9 mouse cellular contexts compared by ENCODE assay signal in the genomic region with DNA sequence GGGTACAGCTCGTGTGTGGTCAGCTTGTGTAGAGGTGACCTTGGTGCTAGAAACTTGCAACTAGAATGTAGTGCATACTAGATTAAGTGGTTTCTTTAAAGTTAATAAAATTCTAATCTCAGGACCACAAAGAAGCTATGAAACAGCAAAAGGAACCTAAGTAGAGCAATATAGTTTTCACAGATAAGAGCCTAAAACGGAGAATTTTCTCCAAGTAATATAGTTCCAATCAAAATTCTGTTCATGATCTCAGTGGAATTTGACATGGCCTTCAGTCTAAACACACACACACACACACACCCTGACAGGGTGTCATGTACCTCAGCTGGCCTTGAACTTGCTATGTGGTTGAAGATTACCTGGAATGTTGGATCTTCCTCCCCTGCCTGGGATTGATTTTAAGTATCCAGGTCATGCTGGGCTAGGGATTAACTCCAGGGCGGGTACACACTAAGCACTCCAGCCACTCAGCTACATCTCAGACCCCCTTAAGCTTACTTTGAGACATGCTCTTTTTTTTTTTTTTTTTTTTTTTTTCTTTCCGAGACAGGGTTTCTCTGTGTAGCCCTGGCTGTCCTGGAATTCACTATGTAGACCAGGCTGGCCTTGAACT. TPM values are rescaled to one million over a fixed set of nuclear protein-coding genes. Genes with fewer than 3 reads are reported as not detected.
A peak's percentile ranks its signal among the peaks of the same experiment; 100 is the strongest.
DNase-seq lines count a peak whose midpoint lies in the region; ATAC-seq lines count a peak whose summit lies in the region.
"Had no signal": no experiment of that assay in that cellular context is flagged by ENCODE, and none has a peak within 500 bp of the region (broad histone marks: within the 10 kb centered on the region; RNA-seq: fewer than 3 reads in every experiment).

No protein-coding gene starts in this region.

- peak overlapping the region; percentile 98 for H3K4me3 ChIP-seq in heart, embryonic 13.5 days
- peak overlapping the region; percentile 74 for H3K4me3 ChIP-seq in hindbrain, embryonic 10.5 days
- H3K4me3 ChIP-seq in macrophage (ENCODE audit: inconsistent target) = peak overlapping the region; percentile 87; the same call in 1 of the 2 replicates

- H3K36me3 ChIP-seq in heart, embryonic 13.5 days = peaks cover 64% of the 10 kb centered on the region
- H3K36me3 ChIP-seq in hindbrain, embryonic 10.5 days = peaks cover 76% of the 10 kb centered on the region
- H3K36me3 ChIP-seq in macrophage (ENCODE audit: inconsistent target) = peaks cover 22% of the 10 kb centered on the region

- peaks cover 10% of the 10 kb centered on the region for H3K79me2 ChIP-seq in macrophage (ENCODE audit: inconsistent target)

- no peak for DNase-seq in heart, postnatal 10 days
- DNase-seq in ES-CJ7 (ENCODE audit: low read depth, low spot score) = peak; percentile 32
- DNase-seq in hindbrain, embryonic 10.5 days (ENCODE audit: low spot score) = no peak
- DNase-seq in embryo, embryonic 9.5 days (ENCODE audit: extremely low spot score) = no peak
- no peak for DNase-seq in left cerebral cortex, postnatal 4 days
- no peak for DNase-seq in urinary bladder, postnatal 14 days (ENCODE audit: low spot score)
- DNase-seq: cerebellum, postnatal 36 days had no signal

- peak overlapping the region; percentile 97 for H3K27ac ChIP-seq in heart, embryonic 13.5 days (replicated peaks)
- peak overlapping the region; percentile 92; the same call in 1 of the 2 replicates for H3K27ac ChIP-seq in hindbrain, embryonic 10.5 days
- H3K27ac ChIP-seq in macrophage = peak overlapping the region; percentile 84

- 50% methylated on average over 4 of the region's 4 CpGs for WGBS in heart, embryonic 13.5 days
- 56% methylated on average over 4 of the region's 4 CpGs for WGBS in hindbrain, embryonic 10.5 days
- WGBS in macrophage (ENCODE audit: missing documents) = 78% methylated on average over 3 of the region's 4 CpGs

- intact Hi-C loops in heart, postnatal 10 days (cut with DNase I) = loop anchor here (2.0 kb wide), 1 partner anchor 31 kb away; a partner anchor contains a TSS
- intact Hi-C loops in left cerebral cortex, postnatal 4 days (cut with DNase I) = no loop called here

- H3K4me2 ChIP-seq in heart, embryonic 13.5 days = peak overlapping the region; percentile 91

- H3K9ac ChIP-seq in heart, embryonic 13.5 days = peak overlapping the region; percentile 87

- H3K27me3 ChIP-seq in heart, embryonic 13.5 days (replicated peaks) = no peaks in the 10 kb centered on the region
- H3K27me3 ChIP-seq in hindbrain, embryonic 10.5 days (ENCODE audit: insufficient read depth, poor library complexity, severe bottlenecking) = no peaks in the 10 kb centered on the region

- H3K4me1 ChIP-seq in heart, embryonic 13.5 days = peaks cover 32% of the 10 kb centered on the region
- peaks cover 28% of the 10 kb centered on the region for H3K4me1 ChIP-seq in hindbrain, embryonic 10.5 days (replicated peaks)

- H3K9me3 ChIP-seq in heart, embryonic 13.5 days = no peaks in the 10 kb centered on the region
- no peaks in the 10 kb centered on the region for H3K9me3 ChIP-seq in hindbrain, embryonic 10.5 days

- no peak for ATAC-seq in heart, embryonic 13.5 days (ENCODE audit: extremely low read depth, insufficient number of reproducible peaks, low FRiP score, low TSS enrichment)

RNA-seq across cellular contexts. Expression of a gene that starts 1.2 kb away (rescaled TPM):
- 913 and 1,036 TPM in 2 replicates for polyA plus RNA-seq in heart, embryonic 13.5 days (2015; fragmentation: Nextera tagmentation; extraction: Ambion mirVana)
- 1,000 to 10,000 TPM; 1,715 to 1,777 TPM for total RNA-seq in heart, postnatal 10 days (2021)
- 1,078 and 1,182 TPM in 2 replicates for polyA plus RNA-seq in hindbrain, embryonic 10.5 days (2016; fragmentation: Nextera tagmentation; extraction: Ambion mirVana)
- 100 to 1,000 TPM in 1 of 26 experiments, 10 to 100 TPM in 25; 12.6 to 533 (median 36.3) TPM for total RNA-seq in macrophage (2018; cell fraction: chromatin; rRNA removed)
- 1,000 to 10,000 TPM; 1,300 to 3,183 (median 2,016) TPM for total RNA-seq in macrophage (2018; cell fraction: cytosol; rRNA removed)
- total RNA-seq in macrophage (2018; cell fraction: nucleus; rRNA removed) = 100 to 1,000 TPM; 166 to 510 (median 338) TPM
- 1,141 to 4,325 TPM (median 4,017 TPM) in 3 replicates for polyA plus RNA-seq in macrophage (2018)
- total RNA-seq in left cerebral cortex, postnatal 4 days (2021) = 1,000 to 10,000 TPM; 2,004 to 2,011 TPM

RNA-seq across cellular contexts. Expression of a gene that starts 31.1 kb away (rescaled TPM):
- 79.3 and 81.2 TPM in 2 replicates for polyA plus RNA-seq in heart, embryonic 13.5 days (2015; fragmentation: Nextera tagmentation; extraction: Ambion mirVana)
- 10 to 100 TPM; 22.9 to 28.4 TPM for total RNA-seq in heart, postnatal 10 days (2021)
- 75.7 and 110 TPM in 2 replicates for polyA plus RNA-seq in hindbrain, embryonic 10.5 days (2016; fragmentation: Nextera tagmentation; extraction: Ambion mirVana)
- total RNA-seq in macrophage (2018; cell fraction: chromatin; rRNA removed) = 100 to 1,000 TPM in 3 of 26 experiments, 10 to 100 TPM in 13, 1 to 10 TPM in 10; 1.9 to 170 (median 15.8) TPM
- 10 to 100 TPM in 12 of 26 experiments, 1 to 10 TPM in 14; 5.1 to 45.3 (median 8.1) TPM for total RNA-seq in macrophage (2018; cell fraction: cytosol; rRNA removed)
- 100 to 1,000 TPM in 1 of 26 experiments, 10 to 100 TPM in 14, 1 to 10 TPM in 11; 3.7 to 116 (median 11.9) TPM for total RNA-seq in macrophage (2018; cell fraction: nucleus; rRNA removed)
- 20.8 to 75.1 TPM (median 22.7 TPM) in 3 replicates for polyA plus RNA-seq in macrophage (2018)
- total RNA-seq in left cerebral cortex, postnatal 4 days (2021) = 10 to 100 TPM; 11.2 to 13.1 TPM
